Mouse (Mus musculus) ES-Bruce4 (cell line): ENCODE data around the gene Erc1. TPM values are rescaled to one million over a fixed set of nuclear protein-coding genes. Genes with fewer than 3 reads are reported as not detected.

Source experiments
- H3K27ac ChIP-seq: 2 replicates; pipeline ENCODE4 v1.5.1; 2012; ENCODE audit warnings: low read length, inconsistent platforms; ENCODE audit not compliant: insufficient read depth
- H3K27me3 ChIP-seq: 2 replicates; pipeline ENCODE4 v1.6.1; 2012; ENCODE audit warnings: mild to moderate bottlenecking, low read length, inconsistent platforms; ENCODE audit not compliant: control insufficient read depth, poor library complexity, insufficient read depth, severe bottlenecking
- H3K36me3 ChIP-seq: 2 replicates; pipeline ENCODE4 v1.6.1; 2012; ENCODE audit warnings: inconsistent platforms, mild to moderate bottlenecking, low read length, moderate library complexity; ENCODE audit not compliant: control insufficient read depth, poor library complexity, insufficient read depth, severe bottlenecking
- H3K4me1 ChIP-seq: one replicate; pipeline ENCODE4 v1.8.1; 2011; ENCODE audit warnings: low read length; ENCODE audit not compliant: control insufficient read depth, insufficient read depth
- H3K4me3 ChIP-seq: 2 replicates; pipeline ENCODE4 v1.5.1; 2011; ENCODE audit warnings: low read depth, mild to moderate bottlenecking, low read length
- H3K9ac ChIP-seq: 2 replicates; pipeline ENCODE4 v1.6.1; 2012; ENCODE audit warnings: low read depth, mild to moderate bottlenecking, inconsistent platforms; ENCODE audit not compliant: poor library complexity, severe bottlenecking
- H3K9me3 ChIP-seq: replicated peaks from 2 replicates; pipeline ENCODE4 v1.6.1; 2012; ENCODE audit warnings: mild to moderate bottlenecking, low read length, inconsistent platforms; ENCODE audit not compliant: control insufficient read depth, poor library complexity, insufficient read depth, severe bottlenecking
- CTCF ChIP-seq: IDR thresholded peaks from one replicate; pipeline ENCODE4 v1.8.1; 2011; ENCODE audit warnings: low read depth, low read length
- EP300 ChIP-seq: IDR thresholded peaks from 2 replicates; pipeline ENCODE4 v1.6.1; 2011; ENCODE audit warnings: low read depth, low read length; ENCODE audit not compliant: insufficient read depth
- POLR2A ChIP-seq: IDR thresholded peaks from one replicate; pipeline ENCODE4 v1.8.1; 2011; ENCODE audit warnings: low read length; ENCODE audit not compliant: insufficient read depth
- polyA plus RNA-seq: library from polyadenylated mRNA; stranded (reverse); fragments of >200 nt; gene quantifications from 2 replicates; pipeline ENCODE4 v1.2.4, GENCODE M21; 2011; ENCODE audit warnings: low read depth; ENCODE audit not compliant: missing spikeins, insufficient read depth, insufficient read length

The Erc1 gene
- polyA plus RNA-seq, 1 experiment = 55.6 TPM

DNA sequence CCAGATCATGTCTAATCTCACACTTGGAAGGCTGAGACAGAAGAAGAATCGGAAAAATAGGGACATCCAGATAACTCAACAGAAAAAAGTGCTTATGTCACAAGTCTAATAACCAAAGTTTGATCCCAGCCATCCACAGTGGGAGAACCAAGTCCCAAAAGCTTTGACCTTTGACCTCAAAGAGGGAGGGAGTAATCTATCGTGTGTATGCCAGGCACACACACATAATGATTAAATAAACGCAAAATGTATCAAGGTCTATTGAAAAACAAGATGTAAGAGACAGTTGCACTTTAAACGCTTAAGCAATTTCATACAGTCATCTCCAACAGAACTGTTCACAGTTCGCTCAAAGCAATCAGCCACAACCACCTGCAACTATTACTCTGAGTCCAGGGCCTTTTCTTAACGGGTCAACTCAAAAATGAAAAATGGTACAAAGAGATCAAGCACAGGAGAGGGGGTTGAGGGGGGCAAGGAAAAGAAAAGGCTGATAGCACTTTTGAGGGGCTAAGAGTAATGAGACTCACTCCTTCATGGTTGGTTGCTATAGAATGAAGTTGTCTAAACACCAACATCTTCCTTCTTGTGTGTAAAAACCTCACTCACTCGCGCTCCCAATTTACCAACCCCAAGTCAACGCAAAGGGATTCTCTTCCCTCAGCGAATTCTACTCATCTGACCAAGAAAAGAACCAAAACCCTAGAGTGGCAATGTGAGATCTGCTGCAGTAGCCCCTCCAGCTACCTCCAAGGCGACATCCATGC lies 1.0 kb downstream of the Erc1 start:
- Histone ChIP-seq H3K36me3 (no peaks in the 10 kb centered on the region), H3K4me1 (no peaks in the 10 kb centered on the region), H3K9ac (peak overlapping the region; percentile 90), H3K9me3 (no peaks in the 10 kb centered on the region), H3K27ac (0 out of 2 replicates have a peak overlapping the region, but pooled peaks have one; percentile 30), H3K4me3 (peak overlapping the region; percentile 91), H3K27me3 (no peaks in the 10 kb centered on the region)
- TF ChIP-seq CTCF = no peak
- no peak for TF ChIP-seq EP300
- TF ChIP-seq POLR2A = no peak

DNA sequence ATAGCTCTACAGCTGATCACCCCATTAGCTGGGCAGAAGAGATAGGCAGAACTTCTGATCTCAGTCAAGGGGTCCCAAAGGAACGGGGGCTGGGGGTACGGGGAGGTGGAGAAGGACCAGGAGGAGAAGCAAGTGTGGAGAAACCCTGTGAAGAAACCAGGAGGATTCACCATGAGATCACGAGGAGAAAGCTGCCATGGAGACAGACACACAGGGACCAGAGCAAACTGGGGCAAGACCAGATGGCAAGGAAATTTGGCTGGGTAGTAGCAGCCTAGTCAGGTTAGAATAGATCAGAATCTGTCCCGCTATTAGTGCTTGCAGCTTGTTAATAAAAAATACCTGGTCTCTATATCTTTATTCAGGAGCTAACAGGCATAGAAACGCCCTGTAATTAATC lies 18.0 kb downstream of the Erc1 start:
- Histone ChIP-seq H3K9me3 (no peaks in the 10 kb centered on the region), H3K27ac (no peak overlapping the region), H3K36me3 (no peaks in the 10 kb centered on the region), H3K27me3 (no peaks in the 10 kb centered on the region), H3K9ac (no peak overlapping the region), H3K4me3 (no peak overlapping the region), H3K4me1 (no peaks in the 10 kb centered on the region)
- TF ChIP-seq POLR2A (no peak), EP300 (no peak), CTCF (no peak)

DNA sequence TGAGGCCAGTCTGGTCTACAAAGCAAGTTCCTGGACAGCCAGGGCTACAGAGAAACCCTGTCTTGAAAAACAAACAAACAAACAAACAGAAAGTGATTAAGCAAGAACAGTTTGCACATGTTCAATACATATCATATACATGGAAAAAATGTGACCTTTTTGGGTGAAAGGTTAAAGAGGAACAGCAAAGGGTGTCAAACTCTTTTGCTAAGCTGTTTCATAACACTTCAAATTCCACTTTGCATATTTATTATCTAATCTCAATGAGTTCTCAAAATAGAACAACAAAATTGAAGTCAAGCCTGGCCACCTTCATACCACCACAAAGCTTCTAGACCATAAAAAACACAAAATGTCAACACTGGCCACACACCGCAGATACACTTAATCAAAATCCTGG lies 19.8 kb downstream of the Erc1 start:
- no peaks in the 10 kb centered on the region for H3K27me3 ChIP-seq
- peaks cover 9% of the 10 kb centered on the region for H3K36me3 ChIP-seq
- no peaks in the 10 kb centered on the region for H3K9me3 ChIP-seq
- no peaks in the 10 kb centered on the region for H3K4me1 ChIP-seq
- H3K4me3 ChIP-seq = no peak overlapping the region
- H3K27ac ChIP-seq = no peak overlapping the region
- H3K9ac ChIP-seq = no peak overlapping the region
- TF ChIP-seq POLR2A = no peak
- no peak for TF ChIP-seq EP300
- no peak for TF ChIP-seq CTCF

DNA sequence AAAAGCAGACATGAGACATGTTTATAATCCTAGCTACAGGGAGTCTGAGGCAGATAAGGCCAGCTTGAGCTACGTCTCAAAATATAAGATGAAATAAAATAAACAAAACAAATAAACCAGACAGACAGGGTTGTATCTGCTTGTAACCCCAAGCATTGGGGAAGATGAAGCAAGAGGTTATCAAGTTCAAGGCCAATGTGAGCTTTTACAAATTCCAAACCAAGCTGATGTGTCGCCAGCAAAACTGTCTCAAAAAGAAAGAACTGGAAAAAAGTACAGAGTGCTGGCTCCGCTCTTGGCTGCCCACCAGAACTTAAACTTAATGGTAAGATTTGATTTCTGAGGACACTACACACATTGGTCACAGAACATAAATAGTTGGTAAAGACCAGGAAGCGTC lies 21.3 kb downstream of the Erc1 start:
- no peaks in the 10 kb centered on the region for H3K4me1 ChIP-seq

DNA sequence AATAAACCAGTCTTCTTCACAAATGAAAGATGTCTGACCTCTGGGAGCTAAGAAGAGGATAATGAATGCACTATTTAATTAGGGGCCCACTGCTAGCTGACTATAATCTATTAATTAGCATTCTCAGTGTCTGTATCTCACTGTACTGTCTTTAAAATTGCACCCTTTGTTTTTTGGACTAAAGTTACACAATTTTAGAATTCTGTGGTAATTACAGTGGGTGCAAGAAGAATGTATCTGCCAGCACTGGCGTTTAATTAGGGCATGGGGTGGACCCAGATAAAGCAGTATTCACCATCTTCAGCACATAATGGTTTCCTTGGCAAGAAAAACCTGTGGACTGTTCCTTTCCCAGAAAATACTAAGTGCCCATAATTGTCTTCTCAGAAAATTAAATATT lies 25.8 kb downstream of the Erc1 start:
- Histone ChIP-seq H3K36me3 (peaks cover 11% of the 10 kb centered on the region), H3K9me3 (no peaks in the 10 kb centered on the region), H3K9ac (no peak overlapping the region), H3K27ac (no peak overlapping the region), H3K4me1 (no peaks in the 10 kb centered on the region), H3K27me3 (no peaks in the 10 kb centered on the region), H3K4me3 (no peak overlapping the region)
- no peak for TF ChIP-seq EP300
- no peak for TF ChIP-seq POLR2A
- TF ChIP-seq CTCF = no peak

More for the DNA sequence above, 21.3 kb downstream of the Erc1 start:
- Histone ChIP-seq H3K27ac (no peak overlapping the region), H3K9me3 (no peaks in the 10 kb centered on the region), H3K9ac (no peak overlapping the region), H3K36me3 (peaks cover 9% of the 10 kb centered on the region), H3K27me3 (no peaks in the 10 kb centered on the region), H3K4me3 (no peak overlapping the region)
- TF ChIP-seq EP300 = no peak

DNA sequence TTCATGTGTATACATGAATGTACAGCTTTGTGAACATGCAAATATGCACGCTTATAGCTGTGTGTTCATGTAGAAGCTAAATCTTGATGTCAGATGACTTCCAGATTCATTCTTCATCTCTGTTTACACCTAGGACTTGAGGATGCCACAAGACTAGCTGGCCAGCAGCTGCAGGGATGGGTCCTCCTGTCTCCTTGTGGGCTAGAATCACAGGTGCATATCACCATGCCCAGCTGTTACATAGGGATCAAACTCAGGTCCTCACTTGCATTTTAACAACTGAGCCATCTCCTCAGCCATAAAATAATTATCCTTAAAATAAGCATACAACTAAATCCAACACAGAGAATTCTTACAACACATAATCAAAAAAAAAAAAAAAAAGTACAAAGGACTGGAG lies 26.8 kb downstream of the Erc1 start:
- Histone ChIP-seq H3K4me3 (no peak overlapping the region), H3K9ac (no peak overlapping the region), H3K27me3 (no peaks in the 10 kb centered on the region), H3K36me3 (peaks cover 11% of the 10 kb centered on the region), H3K9me3 (no peaks in the 10 kb centered on the region), H3K4me1 (no peaks in the 10 kb centered on the region), H3K27ac (no peak overlapping the region)
- no peak for TF ChIP-seq EP300
- TF ChIP-seq POLR2A = no peak
- TF ChIP-seq CTCF = no peak

DNA sequence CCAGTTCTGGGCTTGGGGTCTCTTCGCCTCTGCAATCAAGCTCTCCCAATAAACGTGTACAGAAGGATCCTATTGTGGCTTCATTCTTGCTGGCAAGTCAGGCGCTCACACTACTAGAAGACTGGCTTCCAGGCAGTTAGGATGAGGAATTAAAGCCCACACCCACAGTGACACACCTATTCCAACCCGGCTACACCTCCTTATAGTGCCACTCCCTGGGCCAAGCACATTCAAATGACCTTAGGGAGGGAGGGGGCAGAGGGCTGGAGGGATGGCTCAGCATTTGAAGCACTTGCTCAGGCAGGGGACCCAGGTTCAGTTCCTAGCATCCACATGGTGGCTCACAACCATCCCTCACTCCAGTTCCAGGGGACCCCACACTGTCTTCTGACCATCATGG lies 29.4 kb downstream of the Erc1 start:
- TF ChIP-seq EP300 = no peak
- TF ChIP-seq CTCF = no peak
- no peak for TF ChIP-seq POLR2A
- Histone ChIP-seq H3K27me3 (no peaks in the 10 kb centered on the region), H3K36me3 (peaks cover 2% of the 10 kb centered on the region; the same call in 1 of the 2 replicates), H3K4me3 (no peak overlapping the region), H3K9ac (no peak overlapping the region), H3K27ac (0 out of 2 replicates have a peak overlapping the region, but pooled peaks have one; percentile 68), H3K9me3 (no peaks in the 10 kb centered on the region), H3K4me1 (no peaks in the 10 kb centered on the region)
